Mouse (Mus musculus) cerebellum, adult 8-10 months (tissue): ENCODE measurements at regions not wholly inside any gene's neighbourhood (a gene's known extent, or its start where the extent isn't known, plus 50 kb on each side); places are given as distances from the start of the nearest gene placed in this dataset.

Experiments used
- DNase-seq: peaks from one replicate; pipeline ENCODE4 v3.0.0; 2022

DNA sequence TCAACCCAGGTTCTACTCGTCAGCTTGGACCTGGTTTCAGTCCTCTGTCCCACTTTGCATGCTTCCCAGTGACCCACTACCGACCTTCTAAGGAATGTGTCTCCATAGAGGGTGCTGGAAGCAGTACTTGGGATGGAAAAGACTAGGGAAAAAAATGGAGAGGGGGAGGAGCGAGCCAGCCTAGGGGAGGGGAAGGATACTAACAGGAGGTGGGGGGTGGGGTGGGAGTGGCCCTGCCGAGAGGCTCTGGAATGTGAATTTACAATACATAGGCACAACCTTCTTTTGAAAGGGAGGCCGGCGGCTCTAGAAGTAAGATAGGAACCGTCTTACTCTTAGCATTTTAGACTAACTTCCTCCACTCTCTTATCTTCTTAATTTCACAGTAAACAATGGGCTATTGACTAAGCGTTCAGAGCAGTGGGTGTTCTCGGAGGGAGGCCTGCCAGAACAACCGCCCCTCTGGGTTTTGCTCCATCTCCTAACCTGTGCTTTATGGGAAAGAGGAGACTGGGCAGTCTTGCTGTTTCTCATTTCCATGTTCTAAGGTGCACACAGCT is 145.1 kb downstream of the Foxo1 start:
- no peak for DNase-seq

- no peak for DNase-seq
Observed at GRCm38 (mm10) chr3:52411356-52411755, 143.2 kb downstream of the Foxo1 start.

- no peak for DNase-seq
Observed at GRCm38 (mm10) chr3:52409465-52409864, 141.3 kb downstream of the Foxo1 start.

GRCm38 (mm10) chr3:52406778-52407318 is 138.7 kb downstream of the Foxo1 start:
- DNase-seq: no peak

- no peak for DNase-seq
Observed at GRCm38 (mm10) chr3:52404636-52405035, 136.5 kb downstream of the Foxo1 start.

- no peak for DNase-seq
Observed at GRCm38 (mm10) chr3:52403032-52403431, 134.9 kb downstream of the Foxo1 start.
